Mouse (Mus musculus) ES-E14 (cell line): ENCODE results near the gene Sptssa. TPM values are rescaled to one million over a fixed set of nuclear protein-coding genes. Genes with fewer than 3 reads are reported as not detected.

Source experiments
- DNase-seq: peaks from one replicate; pipeline ENCODE4 v3.0.0-alpha.2; 2013; ENCODE audit warnings: low read depth, low spot score
- H3K27ac ChIP-seq: 2 replicates; pipeline ENCODE4 v1.5.1; 2012; ENCODE audit warnings: low read depth, mild to moderate bottlenecking, low read length, moderate library complexity, mixed read lengths; ENCODE audit not compliant: poor library complexity, insufficient read depth, severe bottlenecking
- H3K36me3 ChIP-seq: 2 replicates; pipeline ENCODE4 v1.6.1; 2012; ENCODE audit warnings: mild to moderate bottlenecking, low read length, moderate library complexity, mixed read lengths; ENCODE audit not compliant: control insufficient read depth, poor library complexity, insufficient read depth, severe bottlenecking
- H3K4me1 ChIP-seq, 2 experiments: fragments of 150-350 bp in 1 of 2; sonication (generic) in 1 of 2; 2 replicates each; pipeline ENCODE4 v1.6.1; 2012; ENCODE audit warnings: low read length in 2 of 2, mild to moderate bottlenecking in 1 of 2, mixed read lengths in 1 of 2; ENCODE audit not compliant: control insufficient read depth in 2 of 2, insufficient read depth in 2 of 2, poor library complexity in 1 of 2
- H3K4me3 ChIP-seq, 2 experiments: fragments of 150-350 bp in 1 of 2; sonication (generic) in 1 of 2; 2 replicates each; pipeline ENCODE4 v1.5.1; 2012; ENCODE audit warnings: low read length in 2 of 2, low read depth in 1 of 2, mild to moderate bottlenecking in 1 of 2, mixed read lengths in 1 of 2; ENCODE audit not compliant: insufficient read depth in 1 of 2, poor library complexity in 1 of 2, severe bottlenecking in 1 of 2
- H3K9ac ChIP-seq: 2 replicates; pipeline ENCODE4 v1.6.1; 2012; ENCODE audit warnings: low read depth, mild to moderate bottlenecking, low read length, mixed read lengths; ENCODE audit not compliant: poor library complexity, insufficient read depth, severe bottlenecking
- H3K9me3 ChIP-seq: fragments of 150-350 bp; sonication (generic); 2 replicates; pipeline ENCODE4 v1.6.1; 2012; ENCODE audit warnings: low read depth, mild to moderate bottlenecking, low read length; ENCODE audit not compliant: control insufficient read depth, insufficient read depth
- CHD2 ChIP-seq: IDR thresholded peaks from 2 replicates; pipeline ENCODE4 v1.6.1; 2014; ENCODE audit warnings: mild to moderate bottlenecking, low read depth, low read length, inconsistent platforms
- HCFC1 ChIP-seq: IDR thresholded peaks from 2 replicates; pipeline ENCODE4 v1.6.1; 2012; ENCODE audit warnings: low read length, inconsistent platforms, borderline replicate concordance; ENCODE audit not compliant: insufficient read depth
- MAFK ChIP-seq: IDR thresholded peaks from 2 replicates; pipeline ENCODE4 v1.6.1; 2014; ENCODE audit warnings: mild to moderate bottlenecking, low read depth, low read length, inconsistent platforms; ENCODE audit not compliant: insufficient read depth
- ZC3H11A ChIP-seq: IDR thresholded peaks from 2 replicates; pipeline ENCODE4 v1.6.1; 2012; ENCODE audit warnings: low read depth, mild to moderate bottlenecking, inconsistent platforms, low read length, borderline replicate concordance
- ZNF384 ChIP-seq: IDR thresholded peaks from 2 replicates; pipeline ENCODE4 v1.6.1; 2012; ENCODE audit warnings: low read depth, low read length, inconsistent platforms
- in situ Hi-C, 2 experiments: fragments of 600-800 bp; cut with MboI; formaldehyde crosslinking; loops; one replicate each; pipeline ENCODE4 v1.15.1; 2025; ENCODE audit warnings: low sequenced_read_pairs in 2 of 2, inconsistent platforms in 1 of 2; ENCODE audit not compliant: unreplicated experiment in 2 of 2
- total RNA-seq: library from RNA; depleted of rRNA; stranded (reverse); fragments of 300-350 nt; gene quantifications from 2 replicates; pipeline ENCODE4 v1.2.3, GENCODE M21; 2012; rRNA removed

Sptssa gene
- total RNA-seq, 1 experiment: 23.7 TPM

DNA sequence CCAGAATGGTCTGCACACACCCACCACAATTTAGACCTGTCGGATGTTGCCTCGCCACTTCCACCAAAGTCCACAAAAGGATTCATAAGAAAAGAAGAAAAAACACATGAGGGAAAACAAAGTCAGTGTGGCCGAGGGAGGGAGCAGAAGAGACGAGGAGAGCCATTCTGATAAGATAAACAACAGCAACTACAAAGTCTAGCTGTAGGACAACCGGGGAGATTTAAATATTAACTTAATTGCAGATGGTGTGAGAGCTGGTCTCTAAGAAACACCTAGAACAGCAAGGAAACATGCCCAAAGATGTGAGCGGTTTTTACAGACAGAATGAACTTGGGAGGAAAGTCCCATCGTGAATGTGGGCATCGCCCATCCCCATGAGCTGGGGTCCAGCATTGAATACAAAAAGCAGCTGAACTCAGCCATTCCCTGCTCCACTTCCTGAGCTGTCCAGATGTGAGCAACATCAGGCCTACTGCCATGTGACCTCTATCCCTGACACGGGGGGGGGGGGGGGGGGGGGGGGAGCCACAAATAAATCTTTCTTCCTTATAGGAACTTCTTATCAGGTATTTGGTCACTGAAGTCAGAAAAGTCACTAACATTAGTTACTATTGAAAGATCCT is 52.7 kb downstream of the Sptssa start:
- no peak overlapping the region for H3K9ac ChIP-seq
- no peaks in the 10 kb centered on the region for H3K9me3 ChIP-seq
- H3K36me3 ChIP-seq: no peaks in the 10 kb centered on the region
- H3K4me1 ChIP-seq: no peaks in the 10 kb centered on the region
- TF ChIP-seq ZC3H11A (no peak), MAFK (no peak), HCFC1 (no peak), CHD2 (no peak), ZNF384 (no peak)
- DNase-seq: no peak
- in situ Hi-C loops: no loop called here
- H3K4me3 ChIP-seq: no peak overlapping the region
- no peak overlapping the region for H3K27ac ChIP-seq

- H3K9ac ChIP-seq: no peak overlapping the region
- no peaks in the 10 kb centered on the region for H3K4me1 ChIP-seq
- no peaks in the 10 kb centered on the region for H3K36me3 ChIP-seq
- DNase-seq: no peak
- in situ Hi-C loops: no loop called here
- H3K4me3 ChIP-seq: no peak overlapping the region
- no peaks in the 10 kb centered on the region for H3K9me3 ChIP-seq
- H3K27ac ChIP-seq: no peak overlapping the region
- TF ChIP-seq CHD2: no peak
- TF ChIP-seq MAFK: no peak
- TF ChIP-seq ZC3H11A: no peak
- no peak for TF ChIP-seq ZNF384
- TF ChIP-seq HCFC1: no peak
These were observed 55.9 kb downstream of the Sptssa start for GRCm38 (mm10) chr12:54600482-54600881.

DNA sequence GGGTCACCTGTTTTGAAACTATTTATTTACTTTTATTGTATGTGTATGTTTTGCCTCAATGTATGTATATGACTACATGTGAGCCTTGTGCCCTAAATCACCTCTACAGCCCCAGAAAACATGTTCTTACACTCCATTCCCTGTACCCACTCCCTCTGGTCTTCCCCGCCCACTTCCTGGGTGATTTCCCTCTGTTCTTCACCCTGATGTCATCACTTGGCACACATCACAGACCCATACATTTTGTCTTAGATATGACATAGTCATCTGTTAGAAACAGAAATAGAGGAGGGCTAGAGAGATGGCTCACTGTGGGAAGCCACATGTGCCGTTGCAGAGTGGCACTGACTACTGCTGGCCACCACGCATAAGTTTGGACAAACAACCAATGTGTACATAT is 58.0 kb downstream of the Sptssa start:
- H3K9me3 ChIP-seq: no peaks in the 10 kb centered on the region
- H3K4me1 ChIP-seq: no peaks in the 10 kb centered on the region
- H3K36me3 ChIP-seq: no peaks in the 10 kb centered on the region
- DNase-seq: no peak
- H3K9ac ChIP-seq: no peak overlapping the region
- TF ChIP-seq CHD2 (no peak), MAFK (no peak), ZNF384 (no peak), ZC3H11A (no peak), HCFC1 (no peak)
- H3K27ac ChIP-seq: no peak overlapping the region
- H3K4me3 ChIP-seq: no peak overlapping the region
- in situ Hi-C loops: no loop called here

DNA sequence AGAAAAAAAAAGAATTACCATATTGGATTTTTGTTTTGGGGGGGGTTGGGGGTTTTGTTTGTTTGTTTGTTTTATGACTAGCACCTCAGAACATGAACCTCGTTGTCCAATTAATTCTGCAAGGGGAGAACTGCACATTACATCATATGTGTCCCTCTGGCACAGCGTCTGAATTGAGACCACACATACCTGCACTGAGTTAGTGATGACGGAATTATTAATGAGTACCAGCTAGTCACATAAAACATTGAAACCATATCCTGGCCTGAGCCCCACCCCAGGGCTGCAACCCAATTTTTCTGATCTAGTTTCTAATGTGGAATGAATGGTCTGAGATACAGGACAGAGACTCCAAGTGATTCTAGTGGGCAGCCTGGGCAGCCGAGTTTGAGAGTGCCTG is 59.7 kb downstream of the Sptssa start:
- TF ChIP-seq HCFC1: no peak
- TF ChIP-seq ZC3H11A: no peak
- no peak for TF ChIP-seq MAFK
- TF ChIP-seq ZNF384: no peak
- no peak for TF ChIP-seq CHD2
- H3K4me1 ChIP-seq: no peaks in the 10 kb centered on the region
- no peak overlapping the region for H3K4me3 ChIP-seq
- no peak for DNase-seq
- no peak overlapping the region for H3K9ac ChIP-seq
- H3K36me3 ChIP-seq: no peaks in the 10 kb centered on the region
- in situ Hi-C loops: no loop called here
- H3K27ac ChIP-seq: no peak overlapping the region
- no peaks in the 10 kb centered on the region for H3K9me3 ChIP-seq

Other genes with a start within 250 kb of the Sptssa start
- 31.3 and 37.8 TPM in 2 replicates for gene Eapp, start 39.3 kb upstream of the Sptssa start, total RNA-seq
- 36.0 and 53.2 TPM in 2 replicates for gene Snx6, start 139.1 kb upstream of the Sptssa start, total RNA-seq
- 32.6 and 50.9 TPM in 2 replicates for gene Cfl2, start 206.3 kb upstream of the Sptssa start, total RNA-seq